Mouse (Mus musculus) spleen, adult 2 months (tissue): ENCODE measurements around the gene Zfp617. TPM values are rescaled to one million over a fixed set of nuclear protein-coding genes. Genes with fewer than 3 reads are reported as not detected.
"Not testable (repeated sequence)": the region's sequence is repeated elsewhere in the genome, so short reads cannot be mapped to it uniquely, and the experiment has no call there.

Source experiments
- DNase-seq, 2 experiments: peaks; one replicate each; pipeline versions ENCODE4 v3.0.0 to v3.0.0-alpha.2; 2012 to 2021; ENCODE audit warnings: low spot score in 2 of 2, low read depth in 1 of 2
- H3K27ac ChIP-seq: fragments of 200-500 bp; 2 replicates; pipeline ENCODE4 v1.5.1; 2012; ENCODE audit warnings: low read length, inconsistent platforms; ENCODE audit not compliant: insufficient read depth
- H3K27me3 ChIP-seq: fragments of 200-500 bp; 2 replicates; pipeline ENCODE4 v1.6.1; 2012; ENCODE audit warnings: mild to moderate bottlenecking, moderate library complexity, low read length, inconsistent platforms; ENCODE audit not compliant: control insufficient read depth, insufficient read depth
- H3K36me3 ChIP-seq: fragments of 200-500 bp; 2 replicates; pipeline ENCODE4 v1.6.1; 2012; ENCODE audit warnings: mild to moderate bottlenecking, low read length, inconsistent platforms; ENCODE audit not compliant: control insufficient read depth, insufficient read depth
- H3K4me1 ChIP-seq: fragments of 200-500 bp; 2 replicates; pipeline ENCODE4 v1.6.1; 2011; ENCODE audit warnings: inconsistent platforms; ENCODE audit not compliant: control insufficient read depth, insufficient read depth, insufficient read length
- H3K4me3 ChIP-seq: fragments of 200-500 bp; 2 replicates; pipeline ENCODE4 v1.5.1; 2011; ENCODE audit warnings: mild to moderate bottlenecking, inconsistent platforms; ENCODE audit not compliant: insufficient read depth, insufficient read length; ENCODE audit errors: extremely low read depth
- CTCF ChIP-seq: fragments of 200-500 bp; IDR thresholded peaks from 2 replicates; pipeline ENCODE4 v1.5.1; 2011; ENCODE audit warnings: mild to moderate bottlenecking, inconsistent platforms; ENCODE audit not compliant: insufficient read depth, insufficient read length, insufficient replicate concordance; ENCODE audit errors: extremely low read depth
- POLR2A ChIP-seq: fragments of 200-500 bp; IDR thresholded peaks from 2 replicates; pipeline ENCODE4 v1.6.1; 2011; ENCODE audit warnings: low read depth, low read length, inconsistent platforms
- WGBS: fragments of 180-500 bp; shearing (Covaris S2); methylation state at CpG from one replicate; pipeline ENCODE4 v1.1.7; 2018; 5-methylcytosine and 5-hydroxymethylcytosine counted together
- polyA plus RNA-seq: library from polyadenylated mRNA; depleted of rRNA; stranded (reverse); fragments of >200 nt; gene quantifications from 2 replicates; pipeline ENCODE4 v1.2.3, GENCODE M21; 2012

Gene Zfp617
- polyA plus RNA-seq, 1 experiment = 0.99 TPM

GRCm38 (mm10) chr8:71940293-71941208, 32.1 kb downstream of the Zfp617 start:
- Histone ChIP-seq H3K4me3 (no peak overlapping the region), H3K27ac (peak overlapping the region; percentile 54; the same call in 1 of the 2 replicates), H3K36me3 (no peaks in the 10 kb centered on the region), H3K27me3 (no peaks in the 10 kb centered on the region), H3K4me1 (peaks cover 5% of the 10 kb centered on the region; the same call in 1 of the 2 replicates)
- DNase-seq = peak in 1 of 2 experiments; percentile 30
- WGBS = 43% methylated on average over 2 of the region's 2 CpGs
- TF ChIP-seq POLR2A (no peak), CTCF (no peak)

DNA sequence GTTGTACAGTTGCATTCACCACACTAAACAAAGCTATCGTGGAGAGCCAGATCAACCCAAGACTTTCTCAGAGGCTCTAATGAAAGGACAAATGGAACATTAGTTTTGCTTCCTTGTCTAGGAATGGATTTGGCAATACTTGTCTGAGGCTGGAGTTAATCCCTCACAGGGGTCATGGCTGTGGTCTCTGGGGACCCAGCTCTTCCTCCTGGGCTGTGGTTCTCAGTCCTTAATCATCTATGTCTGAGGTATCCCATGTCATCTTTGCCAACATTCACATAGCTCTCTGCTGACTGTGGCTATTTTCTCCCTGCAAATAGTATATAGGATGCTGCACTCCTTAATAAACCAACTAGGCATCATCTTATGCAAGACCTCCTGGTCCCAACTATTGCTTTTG, 33.3 kb downstream of the Zfp617 start:
- no peak overlapping the region for H3K4me3 ChIP-seq
- TF ChIP-seq POLR2A = no peak
- no peak for DNase-seq
- peaks cover 5% of the 10 kb centered on the region; the same call in 1 of the 2 replicates for H3K4me1 ChIP-seq
- no peak overlapping the region for H3K27ac ChIP-seq
- WGBS = 91% methylated on average over 1 of the region's 1 CpGs
- no peaks in the 10 kb centered on the region for H3K36me3 ChIP-seq
- H3K27me3 ChIP-seq = no peaks in the 10 kb centered on the region

GRCm38 (mm10) chr8:71948624-71949023, 40.2 kb downstream of the Zfp617 start:
- Histone ChIP-seq H3K27me3 (no peaks in the 10 kb centered on the region), H3K4me3 (no peak overlapping the region), H3K27ac (no peak overlapping the region), H3K36me3 (no peaks in the 10 kb centered on the region), H3K4me1 (peaks cover 8% of the 10 kb centered on the region)
- TF ChIP-seq POLR2A (no peak), CTCF (no peak)
- 79% methylated on average over 5 of the region's 5 CpGs for whole genome bisulfite sequencing
- DNase-seq = no peak

- H3K36me3 ChIP-seq = no peaks in the 10 kb centered on the region
- peak; percentile 98 to 99 for DNase-seq
- TF ChIP-seq POLR2A = peak; percentile 71
- TF ChIP-seq CTCF = no peak
- H3K4me1 ChIP-seq = peaks cover 8% of the 10 kb centered on the region
- peak within 1 kb of the TSS; percentile 75 for H3K27ac ChIP-seq
- H3K4me3 ChIP-seq = peak within 1 kb of the TSS; percentile 77
- no peaks in the 10 kb centered on the region for H3K27me3 ChIP-seq
- 5% methylated on average over 34 of the region's 34 CpGs for WGBS
These were observed 42.2 kb downstream of the Zfp617 start, which contains the start of gene Zfp961 for GRCm38 (mm10) chr8:71950482-71951221. TSS of gene Zfp961 (plus strand) at chr8:71951038.

- peak overlapping the region; percentile 33; the same call in 1 of the 2 replicates for H3K4me3 ChIP-seq
- H3K36me3 ChIP-seq = no peaks in the 10 kb centered on the region
- 12% methylated on average over 14 of the region's 14 CpGs for WGBS
- no peak for DNase-seq
- peaks cover 8% of the 10 kb centered on the region for H3K4me1 ChIP-seq
- TF ChIP-seq CTCF = no peak
- no peak for TF ChIP-seq POLR2A
- H3K27me3 ChIP-seq = no peaks in the 10 kb centered on the region
- no peak overlapping the region for H3K27ac ChIP-seq
These were observed 43.2 kb downstream of the Zfp617 start for GRCm38 (mm10) chr8:71951436-71952161.

DNA sequence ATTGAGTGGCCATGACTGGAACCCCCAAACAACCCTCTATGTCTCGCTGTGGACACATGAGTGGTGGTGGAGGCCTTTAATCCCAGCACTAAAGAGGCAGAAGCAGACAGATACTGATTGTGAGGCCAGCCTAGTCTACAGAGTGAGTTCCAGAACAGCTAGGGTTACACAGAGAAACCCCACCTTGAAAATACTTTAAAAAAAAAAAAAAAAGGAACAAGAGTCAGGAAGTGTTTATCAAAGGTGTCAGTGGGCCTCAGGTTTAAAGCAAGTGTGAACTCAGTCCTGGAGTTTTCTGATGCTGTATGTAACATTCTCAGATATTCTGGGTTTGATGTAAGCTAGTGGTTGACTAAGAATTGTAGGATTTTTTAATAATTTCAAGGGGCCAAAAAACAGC, 44.1 kb downstream of the Zfp617 start:
- Histone ChIP-seq H3K27ac (no peak overlapping the region), H3K27me3 (no peaks in the 10 kb centered on the region), H3K4me3 (no peak overlapping the region), H3K4me1 (peaks cover 8% of the 10 kb centered on the region), H3K36me3 (no peaks in the 10 kb centered on the region)
- 86% methylated on average over 1 of the region's 1 CpGs for WGBS
- no peak for TF ChIP-seq POLR2A
- no peak for TF ChIP-seq CTCF
- no peak for DNase-seq

DNA sequence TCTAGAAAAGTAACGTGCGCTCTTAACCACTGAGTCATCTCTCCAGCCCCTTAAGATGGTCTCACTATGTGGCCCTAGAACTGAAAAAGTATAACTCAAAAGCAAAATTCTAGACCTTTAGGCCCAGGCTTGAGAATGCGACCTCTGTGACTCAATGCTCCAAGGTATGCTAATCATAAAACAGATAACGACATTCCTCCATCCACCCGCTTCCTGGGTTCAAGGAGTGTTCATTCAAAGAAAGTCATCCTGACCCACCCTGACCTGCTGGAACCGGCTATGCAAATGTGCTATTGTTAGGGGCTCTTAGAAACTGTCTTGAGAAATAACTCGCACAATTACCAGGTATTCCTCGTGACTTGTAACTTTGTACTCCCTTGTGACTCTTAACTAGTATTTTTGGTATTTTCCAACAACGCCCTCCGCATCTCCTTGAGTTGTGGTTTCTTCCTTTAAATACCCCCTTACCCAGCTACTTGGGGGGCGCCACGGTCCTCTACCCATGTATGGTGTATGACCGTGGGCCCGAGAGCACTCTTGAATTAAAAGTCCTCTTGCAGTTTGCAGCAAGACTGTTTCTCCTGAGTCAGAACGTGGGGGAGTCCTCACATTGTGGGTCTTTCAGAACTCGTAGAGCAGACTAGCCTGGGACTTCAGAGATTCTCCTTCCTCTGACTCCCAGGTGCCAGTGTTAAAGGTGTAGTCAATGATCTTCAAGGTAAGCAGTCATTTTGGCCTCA, 44.7 kb downstream of the Zfp617 start:
- DNase-seq = not testable (repeated sequence)

More for the DNA sequence above, 44.7 kb downstream of the Zfp617 start:
- WGBS = 95% methylated on average over 16 of the region's 16 CpGs
- H3K4me3 ChIP-seq, H3K27me3 ChIP-seq, H3K4me1 ChIP-seq, H3K36me3 ChIP-seq, H3K27ac ChIP-seq: not testable (repeated sequence)
